Mouse (Mus musculus) lung, postnatal 0 days (tissue): ENCODE data around the gene Dapk1. TPM values are rescaled to one million over a fixed set of nuclear protein-coding genes. Genes with fewer than 3 reads are reported as not detected.
A peak's percentile ranks its signal among the peaks of the same experiment; 100 is the strongest.

Source experiments
- ATAC-seq: fragments of 200-750 bp; cut with Nextera tagmentation; 2 replicates; pipeline ENCODE4 v1.8.0; 2017; ENCODE audit warnings: moderate library complexity
- DNase-seq: peaks from one replicate; pipeline ENCODE4 v3.0.0-alpha.2; 2016; ENCODE audit warnings: low spot score
- H3K27ac ChIP-seq: fragments of 300-500 bp; sonication (generic); 2 replicates; pipeline ENCODE4 v1.5.1; 2014; ENCODE audit warnings: antibody characterized with exemption, mild to moderate bottlenecking, low read length, mixed read lengths
- H3K27me3 ChIP-seq: fragments of 300-500 bp; sonication (generic); replicated peaks from 2 replicates; pipeline ENCODE4 v1.6.1; 2014; ENCODE audit warnings: low read length, mixed read lengths; ENCODE audit not compliant: insufficient read depth
- H3K36me3 ChIP-seq: fragments of 300-500 bp; sonication (generic); 2 replicates; pipeline ENCODE4 v1.6.1; 2014; ENCODE audit warnings: low read length, mixed read lengths; ENCODE audit not compliant: insufficient read depth
- H3K4me1 ChIP-seq: fragments of 300-500 bp; sonication (generic); 2 replicates; pipeline ENCODE4 v1.6.1; 2014; ENCODE audit warnings: antibody characterized with exemption, low read depth, low read length, mixed read lengths; ENCODE audit not compliant: insufficient read depth
- H3K4me2 ChIP-seq: fragments of 300-500 bp; sonication (generic); replicated peaks from 2 replicates; pipeline ENCODE4 v1.6.1; 2014; ENCODE audit warnings: low read depth, mild to moderate bottlenecking, low read length, moderate library complexity, mixed read lengths
- H3K4me3 ChIP-seq: fragments of 300-500 bp; sonication (generic); 2 replicates; pipeline ENCODE4 v1.5.1; 2014; ENCODE audit warnings: low read depth, low read length
- H3K9ac ChIP-seq: fragments of 300-500 bp; sonication (generic); replicated peaks from 2 replicates; pipeline ENCODE4 v1.6.1; 2014; ENCODE audit warnings: low read depth, mild to moderate bottlenecking
- H3K9me3 ChIP-seq: fragments of 300-500 bp; sonication (generic); 2 replicates; pipeline ENCODE4 v1.6.1; 2016; ENCODE audit warnings: low read length, mixed read lengths
- CTCF ChIP-seq: IDR thresholded peaks from 2 replicates; pipeline ENCODE4 v1.5.1; 2016; ENCODE audit warnings: antibody characterized with exemption, mild to moderate bottlenecking
- EP300 ChIP-seq: IDR thresholded peaks from 2 replicates; pipeline ENCODE4 v1.6.1; 2016; ENCODE audit warnings: antibody characterized with exemption, mild to moderate bottlenecking, control low read depth
- WGBS: fragments of 180-500 bp; shearing (Covaris S2); extraction: QIAGEN DNeasy Blood & Tissue Kit; methylation state at CpG from one replicate; pipeline ENCODE4 v1.1.7; 2014; 5-methylcytosine and 5-hydroxymethylcytosine counted together
- polyA plus RNA-seq: library from polyadenylated mRNA; unstranded; fragments of >200 nt; fragmentation: Nextera tagmentation; extraction: Ambion mirVana; gene quantifications from 2 replicates; pipeline ENCODE4 v1.2.1, GENCODE M21; 2015

Gene Dapk1
- polyA plus RNA-seq, 1 experiment from 2014 or later, result 48.7 TPM

GRCm38 (mm10) chr13:60707541-60708468, 106.1 kb downstream of the Dapk1 start:
- DNase-seq (peak; percentile 17), ATAC-seq (peak; percentile 23)
- no peak overlapping the region for H3K4me3 ChIP-seq
- H3K27ac ChIP-seq, result 0 out of 2 replicates have a peak overlapping the region, but pooled peaks have one; percentile 15
- H3K4me1 ChIP-seq, result peaks cover 21% of the 10 kb centered on the region
- no peaks in the 10 kb centered on the region for H3K27me3 ChIP-seq
- TF ChIP-seq CTCF (no peak), EP300 (no peak)
- 76% methylated on average over 16 of the region's 16 CpGs for WGBS
- no peaks in the 10 kb centered on the region; the same call in 1 of the 2 replicates for H3K36me3 ChIP-seq
- H3K9me3 ChIP-seq, result no peaks in the 10 kb centered on the region
- H3K9ac ChIP-seq, result no peak overlapping the region
- H3K4me2 ChIP-seq, result no peak overlapping the region

- 40% methylated on average over 6 of the region's 6 CpGs for WGBS
- Histone ChIP-seq H3K4me2 (no peak overlapping the region), H3K9me3 (no peaks in the 10 kb centered on the region), H3K27ac (peak overlapping the region; percentile 15; the same call in 1 of the 2 replicates), H3K4me1 (peaks cover 20% of the 10 kb centered on the region), H3K9ac (no peak overlapping the region), H3K27me3 (no peaks in the 10 kb centered on the region), H3K36me3 (no peaks in the 10 kb centered on the region; the same call in 1 of the 2 replicates), H3K4me3 (no peak overlapping the region)
- DNase-seq (peak; percentile 60), ATAC-seq (peak; percentile 17; the same call in 1 of the 2 replicates)
- TF ChIP-seq CTCF (no peak), EP300 (no peak)
These were observed 107.4 kb downstream of the Dapk1 start for GRCm38 (mm10) chr13:60709136-60709535.

- peaks cover 22% of the 10 kb centered on the region for H3K4me1 ChIP-seq
- DNase-seq (no peak), ATAC-seq (no peak)
- no peak overlapping the region for H3K27ac ChIP-seq
- no peaks in the 10 kb centered on the region for H3K9me3 ChIP-seq
- no peaks in the 10 kb centered on the region for H3K27me3 ChIP-seq
- H3K4me3 ChIP-seq, result no peak overlapping the region
- TF ChIP-seq EP300 (no peak), CTCF (no peak)
- WGBS, result 86% methylated on average over 3 of the region's 3 CpGs
- no peaks in the 10 kb centered on the region; the same call in 1 of the 2 replicates for H3K36me3 ChIP-seq
- H3K9ac ChIP-seq, result no peak overlapping the region
- H3K4me2 ChIP-seq, result no peak overlapping the region
These were observed 109.2 kb downstream of the Dapk1 start for GRCm38 (mm10) chr13:60710963-60711362.

GRCm38 (mm10) chr13:60713537-60713936, 111.8 kb downstream of the Dapk1 start:
- TF ChIP-seq CTCF, result no peak
- no peak for TF ChIP-seq EP300
- peak; percentile 5; the same call in 1 of the 2 replicates for ATAC-seq

DNA sequence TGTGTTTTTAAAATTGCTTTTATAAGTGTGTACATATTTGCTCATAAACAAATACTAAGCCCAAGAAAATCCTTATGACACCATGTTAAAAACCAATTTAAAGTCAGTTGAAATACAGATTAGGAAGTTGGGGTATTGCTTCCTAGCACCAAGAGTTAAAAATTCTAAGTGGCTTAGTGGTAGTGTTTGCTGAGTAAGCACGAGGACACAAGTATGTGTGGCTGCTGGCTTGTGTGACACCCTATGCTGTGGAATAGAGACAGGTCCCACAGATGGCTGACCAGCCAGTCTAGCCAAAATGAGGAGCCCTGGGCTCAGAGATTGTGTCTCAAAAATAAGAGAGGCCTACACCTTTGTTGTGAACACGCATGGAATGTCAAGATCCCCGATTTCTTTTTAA, 114.4 kb downstream of the Dapk1 start:
- H3K36me3 ChIP-seq, result peaks cover 5% of the 10 kb centered on the region; the same call in 1 of the 2 replicates
- peaks cover 19% of the 10 kb centered on the region; the same call in 1 of the 2 replicates for H3K4me1 ChIP-seq
- peak; percentile 31; the same call in 1 of the 2 replicates for TF ChIP-seq EP300
- no peak for TF ChIP-seq CTCF
- H3K9me3 ChIP-seq, result no peaks in the 10 kb centered on the region
- no peaks in the 10 kb centered on the region for H3K27me3 ChIP-seq
- peak; percentile 60 for DNase-seq
- 54% methylated on average over 3 of the region's 3 CpGs for WGBS
- H3K4me2 ChIP-seq, result no peak overlapping the region
- no peak overlapping the region for H3K4me3 ChIP-seq
- H3K9ac ChIP-seq, result no peak overlapping the region
- ATAC-seq, result peak; percentile 53
- peak overlapping the region; percentile 43 for H3K27ac ChIP-seq

More at GRCm38 (mm10) chr13:60713537-60713936, 111.8 kb downstream of the Dapk1 start:
- H3K36me3 ChIP-seq, result no peaks in the 10 kb centered on the region; the same call in 1 of the 2 replicates
- no peak overlapping the region for H3K4me2 ChIP-seq
- no peaks in the 10 kb centered on the region for H3K27me3 ChIP-seq
- 60% methylated on average over 4 of the region's 4 CpGs for WGBS
- no peak overlapping the region for H3K4me3 ChIP-seq
- H3K4me1 ChIP-seq, result peaks cover 21% of the 10 kb centered on the region
- DNase-seq, result no peak
- no peak overlapping the region for H3K27ac ChIP-seq
- H3K9ac ChIP-seq, result no peak overlapping the region
- H3K9me3 ChIP-seq, result no peaks in the 10 kb centered on the region

- peaks cover 14% of the 10 kb centered on the region; the same call in 1 of the 2 replicates for H3K4me1 ChIP-seq
- no peak overlapping the region for H3K27ac ChIP-seq
- H3K4me2 ChIP-seq, result no peak overlapping the region
- H3K9me3 ChIP-seq, result no peaks in the 10 kb centered on the region
- no peak for DNase-seq
- whole genome bisulfite sequencing, result 52% methylated on average over 10 of the region's 10 CpGs
- peaks cover 5% of the 10 kb centered on the region; the same call in 1 of the 2 replicates for H3K36me3 ChIP-seq
- H3K4me3 ChIP-seq, result no peak overlapping the region
- TF ChIP-seq EP300 (no peak), CTCF (no peak)
- ATAC-seq, result no peak
- H3K9ac ChIP-seq, result no peak overlapping the region
- H3K27me3 ChIP-seq, result no peaks in the 10 kb centered on the region
These were observed 115.7 kb downstream of the Dapk1 start for GRCm38 (mm10) chr13:60717421-60717820.
